Mouse (Mus musculus): ENCODE measurements around the gene Junb. TPM values are rescaled to one million over a fixed set of nuclear protein-coding genes. Genes with fewer than 3 reads are reported as not detected.
A peak's percentile ranks its signal among the peaks of the same experiment; 100 is the strongest.

Gene Junb
- polyA plus RNA-seq, 1 experiment from 2014 or later = 21.9 TPM

- 0 out of 2 replicates have a peak, but pooled peaks have one; percentile 35 for ATAC-seq
- H3K9ac ChIP-seq (replicated peaks) = no peak overlapping the region
- no peak overlapping the region for H3K4me3 ChIP-seq (ENCODE audit: low read depth, low read length)
- DNase-seq = peak; percentile 61
- peaks cover 77% of the 10 kb centered on the region for H3K27me3 ChIP-seq (ENCODE audit: insufficient read depth, low read length)
- no peak for TF ChIP-seq EP300 (IDR thresholded peaks at IDR 0.05; ENCODE audit: low read depth)
- no peak for TF ChIP-seq CTCF (IDR thresholded peaks at IDR 0.05; ENCODE audit: low read depth)
- H3K9me3 ChIP-seq (ENCODE audit: low read length) = no peaks in the 10 kb centered on the region
- no peaks in the 10 kb centered on the region for H3K36me3 ChIP-seq (replicated peaks; ENCODE audit: insufficient read depth, low read length)
- no peak overlapping the region for H3K27ac ChIP-seq (ENCODE audit: low read depth)
- 12% methylated on average over 9 of the region's 9 CpGs for WGBS (ENCODE audit: insufficient replicate concordance)
- peaks cover 11% of the 10 kb centered on the region for H3K4me1 ChIP-seq (ENCODE audit: insufficient read depth)
- H3K4me2 ChIP-seq (ENCODE audit: low read depth, low read length) = no peak overlapping the region
Observed at GRCm38 (mm10) chr8:84947241-84947545, 31.3 kb downstream of the Junb start.

DNA sequence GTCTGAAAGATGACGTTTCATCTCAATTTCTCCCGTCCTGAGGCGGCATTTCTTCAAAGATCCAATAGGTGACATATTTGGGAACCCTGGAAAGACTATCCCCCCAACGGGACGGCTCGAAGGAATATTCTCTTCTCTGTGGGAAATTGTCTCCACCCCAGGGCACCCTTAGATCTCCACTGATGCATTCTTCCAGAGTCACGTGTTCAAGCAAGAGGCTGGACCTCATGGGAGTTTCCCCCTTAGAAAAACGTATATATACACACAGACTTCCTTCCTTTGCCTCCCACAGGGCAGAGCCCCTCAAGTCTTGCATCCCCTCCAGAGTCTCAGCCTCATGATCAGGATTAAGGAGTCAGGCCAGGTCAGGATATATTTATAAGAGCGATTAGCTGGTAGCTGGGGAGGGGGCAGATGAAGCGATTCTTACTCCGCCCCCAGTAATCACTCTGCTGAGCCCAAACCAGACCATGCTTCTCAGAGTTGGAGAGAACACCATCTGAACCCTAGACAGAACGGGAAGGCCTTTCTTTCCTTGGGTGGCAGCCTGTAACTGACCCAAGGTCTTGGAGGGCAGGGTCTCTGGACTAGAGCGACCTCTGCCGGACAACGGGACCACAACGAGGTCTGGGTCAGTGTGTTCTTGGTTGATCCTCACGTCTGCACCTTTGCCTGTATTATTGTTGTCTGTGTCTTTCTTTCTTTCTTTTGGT, 31.8 kb downstream of the Junb start, which contains the start of gene Rtbdn:
Gene Rtbdn (plus strand): TSS at position 464 of the 713 bp plus-strand sequence.
- Histone ChIP-seq H3K4me3 (ENCODE audit: low read depth, low read length) (peak within 1 kb of the TSS; percentile 25; the same call in 1 of the 2 replicates), H3K27ac (ENCODE audit: low read depth) (no peak within 1 kb of the TSS), H3K27me3 (ENCODE audit: insufficient read depth, low read length) (peaks cover 72% of the 10 kb centered on the region), H3K4me1 (ENCODE audit: insufficient read depth) (peaks cover 11% of the 10 kb centered on the region), H3K9ac (replicated peaks) (no peak within 1 kb of the TSS), H3K36me3 (replicated peaks; ENCODE audit: insufficient read depth, low read length) (no peaks in the 10 kb centered on the region), H3K4me2 (ENCODE audit: low read depth, low read length) (peak within 1 kb of the TSS; percentile 47), H3K9me3 (ENCODE audit: low read length) (no peaks in the 10 kb centered on the region)
- DNase-seq (no peak), ATAC-seq (no peak)
- 14% methylated on average over 17 of the region's 17 CpGs for WGBS (ENCODE audit: insufficient replicate concordance)
- peak; percentile 48 for TF ChIP-seq CTCF (IDR thresholded peaks at IDR 0.05; ENCODE audit: low read depth)
- TF ChIP-seq EP300 (IDR thresholded peaks at IDR 0.05; ENCODE audit: low read depth) = no peak

- TF ChIP-seq EP300 (IDR thresholded peaks at IDR 0.05; ENCODE audit: low read depth) (no peak), CTCF (IDR thresholded peaks at IDR 0.05; ENCODE audit: low read depth) (peak; percentile 25)
- 2% methylated on average over 42 of the region's 67 CpGs for WGBS (ENCODE audit: insufficient replicate concordance)
- Histone ChIP-seq H3K27me3 (ENCODE audit: insufficient read depth, low read length) (peaks cover 71% of the 10 kb centered on the region), H3K27ac (ENCODE audit: low read depth) (no peak overlapping the region), H3K4me2 (ENCODE audit: low read depth, low read length) (peak overlapping the region; percentile 47), H3K4me1 (ENCODE audit: insufficient read depth) (peaks cover 11% of the 10 kb centered on the region), H3K4me3 (ENCODE audit: low read depth, low read length) (peak overlapping the region; percentile 25; the same call in 1 of the 2 replicates), H3K9me3 (ENCODE audit: low read length) (no peaks in the 10 kb centered on the region), H3K36me3 (replicated peaks; ENCODE audit: insufficient read depth, low read length) (no peaks in the 10 kb centered on the region), H3K9ac (replicated peaks) (no peak overlapping the region)
- no peak for ATAC-seq
- no peak for DNase-seq
Observed at GRCm38 (mm10) chr8:84945633-84946527, 32.6 kb downstream of the Junb start.

GRCm38 (mm10) chr8:84945235-84945632, 33.3 kb downstream of the Junb start:
- DNase-seq (no peak), ATAC-seq (no peak)
- Histone ChIP-seq H3K4me1 (ENCODE audit: insufficient read depth) (peaks cover 11% of the 10 kb centered on the region), H3K27me3 (ENCODE audit: insufficient read depth, low read length) (peaks cover 66% of the 10 kb centered on the region), H3K4me3 (ENCODE audit: low read depth, low read length) (no peak overlapping the region), H3K4me2 (ENCODE audit: low read depth, low read length) (no peak overlapping the region), H3K27ac (ENCODE audit: low read depth) (no peak overlapping the region), H3K36me3 (replicated peaks; ENCODE audit: insufficient read depth, low read length) (no peaks in the 10 kb centered on the region), H3K9ac (replicated peaks) (no peak overlapping the region), H3K9me3 (ENCODE audit: low read length) (no peaks in the 10 kb centered on the region)
- WGBS (ENCODE audit: insufficient replicate concordance) = 10% methylated on average over 11 of the region's 11 CpGs
- no peak for TF ChIP-seq CTCF (IDR thresholded peaks at IDR 0.05; ENCODE audit: low read depth)
- TF ChIP-seq EP300 (IDR thresholded peaks at IDR 0.05; ENCODE audit: low read depth) = no peak

GRCm38 (mm10) chr8:84944478-84945160, 33.9 kb downstream of the Junb start:
- Histone ChIP-seq H3K4me1 (ENCODE audit: insufficient read depth) (peaks cover 11% of the 10 kb centered on the region), H3K4me3 (ENCODE audit: low read depth, low read length) (no peak overlapping the region), H3K9me3 (ENCODE audit: low read length) (no peaks in the 10 kb centered on the region), H3K4me2 (ENCODE audit: low read depth, low read length) (peak overlapping the region; percentile 35; the same call in 1 of the 2 replicates), H3K36me3 (replicated peaks; ENCODE audit: insufficient read depth, low read length) (no peaks in the 10 kb centered on the region), H3K27me3 (ENCODE audit: insufficient read depth, low read length) (peaks cover 60% of the 10 kb centered on the region), H3K9ac (replicated peaks) (no peak overlapping the region), H3K27ac (ENCODE audit: low read depth) (no peak overlapping the region)
- WGBS (ENCODE audit: insufficient replicate concordance) = 4% methylated on average over 26 of the region's 26 CpGs
- no peak for ATAC-seq
- DNase-seq = peak; percentile 75
- no peak for TF ChIP-seq EP300 (IDR thresholded peaks at IDR 0.05; ENCODE audit: low read depth)

DNA sequence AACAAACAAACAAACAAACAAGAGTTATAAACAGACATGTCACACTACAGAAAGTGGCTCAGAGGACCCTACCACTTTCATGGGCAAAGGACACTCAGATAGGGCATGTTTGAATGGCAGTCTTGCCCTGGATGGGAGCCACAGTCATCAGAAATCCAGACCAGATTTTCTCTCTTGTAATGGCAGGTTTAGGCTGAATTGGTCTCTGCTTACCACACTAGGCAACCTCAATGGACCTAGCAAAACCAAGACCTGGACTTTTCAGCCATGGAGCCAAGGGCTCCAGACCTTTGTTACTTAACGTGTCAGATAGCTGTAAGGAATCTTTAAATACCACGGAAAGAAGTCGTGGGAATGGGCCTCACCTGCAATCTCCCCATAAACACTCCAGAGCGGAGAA, 34.8 kb downstream of the Junb start:
- Histone ChIP-seq H3K36me3 (replicated peaks; ENCODE audit: insufficient read depth, low read length) (no peaks in the 10 kb centered on the region), H3K4me1 (ENCODE audit: insufficient read depth) (peaks cover 11% of the 10 kb centered on the region), H3K27ac (ENCODE audit: low read depth) (no peak overlapping the region), H3K9ac (replicated peaks) (no peak overlapping the region), H3K4me2 (ENCODE audit: low read depth, low read length) (no peak overlapping the region), H3K27me3 (ENCODE audit: insufficient read depth, low read length) (peaks cover 60% of the 10 kb centered on the region), H3K9me3 (ENCODE audit: low read length) (no peaks in the 10 kb centered on the region), H3K4me3 (ENCODE audit: low read depth, low read length) (no peak overlapping the region)
- WGBS (ENCODE audit: insufficient replicate concordance) = 17% methylated on average over 4 of the region's 4 CpGs
- ATAC-seq = no peak
- no peak for DNase-seq
- no peak for TF ChIP-seq EP300 (IDR thresholded peaks at IDR 0.05; ENCODE audit: low read depth)
- no peak for TF ChIP-seq CTCF (IDR thresholded peaks at IDR 0.05; ENCODE audit: low read depth)

Data from liver, postnatal 0 days (tissue).